Mouse (Mus musculus): Measurements from ENCODE around the gene Naa35.

DNA sequence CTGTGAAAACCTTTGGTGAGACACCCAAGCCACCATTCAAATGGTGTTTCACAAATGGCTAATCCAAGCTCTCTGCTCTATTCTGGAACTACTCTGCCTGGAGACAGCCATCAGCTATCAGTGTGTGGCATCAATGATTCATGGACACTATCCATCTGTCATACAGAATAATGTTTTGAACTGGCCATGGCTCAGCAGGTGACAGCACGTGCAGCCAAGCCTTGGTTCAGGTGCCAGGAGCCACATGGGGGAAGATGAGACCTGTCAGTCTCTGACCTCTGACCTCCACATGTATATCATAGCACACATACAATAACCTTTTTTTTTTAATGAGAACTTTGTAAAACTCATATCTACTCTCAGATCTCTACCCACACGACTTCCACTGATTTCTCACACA lies 32.3 kb upstream of the Naa35 start:
- TF ChIP-seq CTCF (conservative IDR thresholded peaks at IDR 0.05; ENCODE audit: low read length) (no peak), NANOG (IDR thresholded peaks at IDR 0.05; ENCODE audit: borderline replicate concordance, low read length) (no peak), POU5F1 (IDR thresholded peaks at IDR 0.05; ENCODE audit: borderline replicate concordance, low read length) (no peak)
